Mouse (Mus musculus): ENCODE measurements at regions not wholly inside any gene's neighbourhood (a gene's known extent, or its start where the extent isn't known, plus 50 kb on each side); places are given as distances from the start of the nearest gene placed in this dataset.

DNA sequence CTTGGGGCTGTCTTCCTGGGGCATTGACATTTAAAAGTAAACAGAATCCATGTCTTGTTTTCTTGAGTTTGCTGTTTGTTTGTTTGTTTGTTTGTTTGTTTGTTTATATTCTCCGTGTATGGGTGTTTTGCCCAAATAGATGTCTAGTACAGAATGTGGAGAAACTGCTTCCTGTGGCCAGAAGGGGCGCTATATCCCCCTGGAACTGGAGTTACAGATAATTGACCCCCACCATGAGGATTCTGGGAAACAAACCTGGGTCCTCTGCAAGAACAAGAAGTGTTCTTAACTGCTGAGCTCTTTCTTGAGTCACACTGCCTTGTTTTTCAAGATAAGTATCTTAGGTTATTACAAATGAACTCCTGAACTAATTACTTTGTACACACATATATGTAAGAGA is 68.1 kb upstream of the Slc4a7 start:
- no peak for ATAC-seq (ENCODE audit: extremely low read depth, insufficient number of reproducible peaks, low FRiP score, low TSS enrichment)
- H3K4me1 ChIP-seq = peaks cover 17% of the 10 kb centered on the region
- 0 out of 2 replicates have a peak, but pooled peaks cover 3% of the 10 kb centered on the region for H3K27me3 ChIP-seq (replicated peaks)
- H3K36me3 ChIP-seq = no peaks in the 10 kb centered on the region
- H3K4me2 ChIP-seq = peak overlapping the region; percentile 81
- WGBS = 30% methylated on average over 2 of the region's 2 CpGs
- H3K4me3 ChIP-seq = no peak overlapping the region
- H3K9me3 ChIP-seq = no peaks in the 10 kb centered on the region
- no peak overlapping the region for H3K27ac ChIP-seq (replicated peaks)
- no peak overlapping the region for H3K9ac ChIP-seq

DNA sequence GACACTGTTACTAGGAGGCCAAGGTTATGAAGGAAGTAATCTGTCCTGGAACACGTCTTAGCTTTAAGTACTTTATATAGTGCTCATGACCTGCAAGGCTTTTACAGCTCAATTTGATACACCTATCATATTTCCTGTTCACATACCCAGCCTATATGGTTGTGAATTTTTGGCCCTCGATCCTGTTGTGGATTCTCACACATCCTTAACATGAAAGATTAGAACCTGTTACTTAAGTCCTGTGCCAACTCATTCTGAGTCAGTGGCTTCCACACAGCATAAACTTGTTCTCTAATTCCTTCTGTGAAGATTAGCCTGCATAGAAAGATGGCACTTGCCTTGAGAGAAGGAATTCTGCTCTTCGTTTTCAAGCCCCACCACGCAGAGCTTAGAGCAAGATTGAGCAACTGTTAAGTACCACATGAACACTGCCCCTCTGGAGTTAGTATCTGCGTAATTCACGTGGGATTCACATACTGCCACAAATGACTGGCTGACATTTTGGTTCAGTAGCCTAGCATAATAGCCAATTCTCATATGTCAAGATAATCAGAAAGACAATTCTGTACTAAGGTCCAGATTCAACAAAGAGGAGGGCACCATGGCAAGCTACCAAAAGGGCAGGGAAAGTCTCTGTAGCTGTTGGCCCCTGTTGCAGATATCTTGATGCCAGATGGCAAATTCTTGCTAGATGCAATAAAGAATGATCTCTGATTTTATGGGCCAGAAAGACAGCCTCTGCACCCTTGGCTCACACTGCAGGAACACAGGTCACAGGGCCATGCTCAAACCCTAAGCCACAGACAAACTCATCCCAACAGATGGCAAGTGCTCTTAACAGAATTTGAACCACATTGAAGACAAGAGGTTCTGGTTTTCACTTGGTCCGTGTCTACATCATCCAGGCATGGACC is 62.7 kb upstream of the Slc4a7 start:
- no peak for ATAC-seq (ENCODE audit: extremely low read depth, insufficient number of reproducible peaks, low FRiP score, low TSS enrichment)
- Histone ChIP-seq H3K36me3 (no peaks in the 10 kb centered on the region), H3K4me3 (no peak overlapping the region), H3K9ac (no peak overlapping the region), H3K27ac (replicated peaks) (no peak overlapping the region), H3K4me1 (no peaks in the 10 kb centered on the region), H3K4me2 (no peak overlapping the region), H3K27me3 (replicated peaks) (no peaks in the 10 kb centered on the region), H3K9me3 (no peaks in the 10 kb centered on the region)
- 73% methylated on average over 7 of the region's 7 CpGs for WGBS

DNA sequence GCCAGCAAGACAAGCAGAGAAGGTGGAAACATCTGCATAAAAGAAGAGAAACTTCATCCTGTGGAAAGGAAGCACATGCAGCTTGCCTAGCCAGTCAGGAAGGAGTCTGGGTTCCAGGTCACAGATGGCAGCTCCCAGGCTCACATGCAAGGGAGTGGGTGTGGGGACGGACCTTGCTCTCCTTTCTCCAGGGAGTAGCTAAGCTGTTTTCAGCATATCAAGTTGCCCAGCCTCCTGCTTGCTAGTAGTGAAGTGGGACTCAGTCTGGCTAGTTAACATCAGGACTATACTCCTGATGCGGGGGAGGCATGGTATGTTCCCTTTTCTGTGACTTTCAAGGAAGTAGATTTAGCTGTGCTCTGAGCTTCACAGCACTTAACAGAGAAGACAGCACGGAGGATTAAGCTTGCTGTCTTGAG is 62.0 kb upstream of the Slc4a7 start:
- WGBS = 42% methylated on average over 3 of the region's 3 CpGs
- H3K9me3 ChIP-seq = no peaks in the 10 kb centered on the region
- no peaks in the 10 kb centered on the region for H3K36me3 ChIP-seq
- H3K4me2 ChIP-seq = no peak overlapping the region
- H3K4me3 ChIP-seq = no peak overlapping the region
- no peaks in the 10 kb centered on the region for H3K4me1 ChIP-seq
- no peak for ATAC-seq (ENCODE audit: extremely low read depth, insufficient number of reproducible peaks, low FRiP score, low TSS enrichment)
- H3K27me3 ChIP-seq (replicated peaks) = no peaks in the 10 kb centered on the region
- no peak overlapping the region for H3K27ac ChIP-seq (replicated peaks)
- H3K9ac ChIP-seq = no peak overlapping the region

DNA sequence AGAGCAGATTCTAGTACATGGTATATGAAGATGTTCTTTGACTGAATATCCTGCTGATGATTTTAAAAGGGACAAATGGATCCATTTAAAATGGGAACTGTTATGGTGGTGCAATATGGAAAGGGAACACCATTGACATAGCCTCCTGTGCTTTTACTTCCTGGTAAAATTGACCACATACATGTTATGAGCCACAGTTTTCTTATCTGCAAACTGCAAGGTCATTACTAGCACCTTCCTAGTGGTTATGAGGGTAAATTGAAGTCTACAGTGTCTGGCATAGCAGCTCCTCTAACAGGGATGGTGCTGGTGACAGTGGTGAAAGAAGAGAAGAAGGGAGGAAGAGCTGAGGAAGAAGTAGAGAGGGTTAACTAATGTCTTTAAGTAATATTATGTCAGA is 61.5 kb upstream of the Slc4a7 start:
- no peak overlapping the region for H3K9ac ChIP-seq
- H3K4me3 ChIP-seq = no peak overlapping the region
- H3K4me2 ChIP-seq = no peak overlapping the region
- no peak overlapping the region for H3K27ac ChIP-seq (replicated peaks)
- no peaks in the 10 kb centered on the region for H3K4me1 ChIP-seq
- no peaks in the 10 kb centered on the region for H3K36me3 ChIP-seq
- H3K27me3 ChIP-seq (replicated peaks) = no peaks in the 10 kb centered on the region
- ATAC-seq (ENCODE audit: extremely low read depth, insufficient number of reproducible peaks, low FRiP score, low TSS enrichment) = no peak
- H3K9me3 ChIP-seq = no peaks in the 10 kb centered on the region

DNA sequence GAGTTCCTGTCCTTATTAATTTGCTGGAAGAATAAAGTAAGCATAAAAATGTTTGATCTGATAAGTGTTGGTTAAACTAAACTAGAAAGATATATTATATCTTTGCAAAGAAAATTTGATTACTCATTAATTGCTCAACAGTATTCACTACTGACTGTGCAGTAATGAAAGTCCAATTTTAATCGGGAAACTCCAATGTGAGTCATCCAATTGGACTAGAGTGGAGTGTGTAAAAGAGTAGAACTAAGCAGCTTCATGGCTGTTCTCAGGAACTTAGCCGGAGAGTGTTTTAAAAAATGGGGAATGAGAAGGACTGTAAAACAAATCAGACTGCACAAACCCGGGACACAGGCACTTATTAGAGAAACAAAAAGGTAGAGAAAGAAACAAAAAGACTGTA is 58.5 kb upstream of the Slc4a7 start:
- WGBS = 76% methylated on average over 3 of the region's 3 CpGs
- Histone ChIP-seq H3K27me3 (replicated peaks) (no peaks in the 10 kb centered on the region), H3K9ac (no peak overlapping the region), H3K27ac (replicated peaks) (no peak overlapping the region), H3K36me3 (no peaks in the 10 kb centered on the region), H3K4me2 (no peak overlapping the region), H3K9me3 (no peaks in the 10 kb centered on the region), H3K4me3 (no peak overlapping the region), H3K4me1 (no peaks in the 10 kb centered on the region)
- no peak for ATAC-seq (ENCODE audit: extremely low read depth, insufficient number of reproducible peaks, low FRiP score, low TSS enrichment)

DNA sequence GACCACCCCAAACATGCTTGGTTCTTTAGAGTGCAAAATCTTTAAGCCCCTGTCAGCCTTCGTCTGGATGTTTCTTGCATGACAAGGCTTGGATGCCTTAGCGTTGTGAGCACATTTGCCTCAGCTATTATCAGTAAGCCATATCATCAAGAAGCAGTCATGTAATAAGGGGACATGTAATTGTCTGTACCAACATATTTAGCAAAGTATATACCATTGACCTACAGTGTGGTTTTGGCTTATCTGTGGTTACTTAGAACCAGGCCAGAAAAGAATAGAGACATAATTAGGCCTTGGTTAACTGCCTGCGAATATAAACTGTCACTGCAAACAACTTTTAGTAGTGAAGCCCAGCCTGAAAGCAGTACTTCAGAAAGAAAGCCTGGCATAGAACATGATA is 57.0 kb upstream of the Slc4a7 start:
- Histone ChIP-seq H3K27me3 (replicated peaks) (no peaks in the 10 kb centered on the region), H3K9ac (no peak overlapping the region), H3K4me1 (no peaks in the 10 kb centered on the region), H3K9me3 (no peaks in the 10 kb centered on the region), H3K27ac (replicated peaks) (no peak overlapping the region), H3K36me3 (no peaks in the 10 kb centered on the region), H3K4me2 (no peak overlapping the region), H3K4me3 (no peak overlapping the region)
- ATAC-seq (ENCODE audit: extremely low read depth, insufficient number of reproducible peaks, low FRiP score, low TSS enrichment) = no peak
- WGBS = 60% methylated on average over 3 of the region's 3 CpGs

All from heart, embryonic 13.5 days (tissue).